Mouse (Mus musculus) cerebellum, adult 8-10 months (tissue): ENCODE data around the gene Kcna1.

Experiments
- DNase-seq: peaks from one replicate; pipeline ENCODE4 v3.0.0; 2022

Kcna1 gene

GRCm38 (mm10) chr6:126597741-126598140 lies 48.4 kb downstream of the Kcna1 start:
- DNase-seq = no peak

DNA sequence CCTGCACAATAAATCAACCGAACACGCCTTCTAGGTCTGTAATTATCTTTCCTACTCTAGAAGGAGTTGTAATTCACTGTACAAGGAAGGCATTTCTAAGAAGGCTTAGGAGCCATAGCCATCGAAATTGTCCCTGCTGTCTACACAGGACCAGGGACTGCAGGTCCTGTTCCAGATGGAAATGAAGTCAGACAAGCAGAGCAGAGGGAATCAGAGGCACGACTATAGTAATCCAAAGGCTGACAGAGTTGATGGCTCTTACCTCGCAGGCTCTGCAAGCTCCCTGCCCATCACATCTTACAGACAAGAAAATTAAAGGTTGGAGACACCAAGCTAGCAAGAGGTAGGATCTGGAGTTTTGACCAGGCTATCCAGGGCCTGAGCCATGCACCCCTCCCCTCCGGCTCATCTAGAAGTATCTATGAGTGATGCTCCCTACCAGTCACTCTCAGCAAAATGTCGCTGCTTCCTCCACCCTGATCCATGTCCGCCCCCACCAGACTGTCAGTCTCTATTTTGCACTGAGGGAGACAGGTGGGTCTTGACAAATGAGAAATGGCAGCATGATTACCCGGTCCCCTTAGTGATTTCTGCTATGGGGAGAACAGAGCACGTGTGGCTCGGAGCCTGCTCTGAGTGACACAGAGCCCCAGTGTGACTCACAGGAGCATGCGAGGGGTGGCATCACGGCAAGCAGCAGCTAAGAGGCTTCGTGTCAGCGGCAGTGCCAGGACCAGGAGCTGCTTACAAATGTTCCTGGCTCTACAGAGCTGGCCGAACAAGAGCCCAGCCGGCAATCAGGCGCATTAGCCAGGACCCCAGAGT lies 50.2 kb downstream of the Kcna1 start:
- no peak for DNase-seq

- DNase-seq = no peak
Observed at GRCm38 (mm10) chr6:126595130-126595529, 51.1 kb downstream of the Kcna1 start.

DNA sequence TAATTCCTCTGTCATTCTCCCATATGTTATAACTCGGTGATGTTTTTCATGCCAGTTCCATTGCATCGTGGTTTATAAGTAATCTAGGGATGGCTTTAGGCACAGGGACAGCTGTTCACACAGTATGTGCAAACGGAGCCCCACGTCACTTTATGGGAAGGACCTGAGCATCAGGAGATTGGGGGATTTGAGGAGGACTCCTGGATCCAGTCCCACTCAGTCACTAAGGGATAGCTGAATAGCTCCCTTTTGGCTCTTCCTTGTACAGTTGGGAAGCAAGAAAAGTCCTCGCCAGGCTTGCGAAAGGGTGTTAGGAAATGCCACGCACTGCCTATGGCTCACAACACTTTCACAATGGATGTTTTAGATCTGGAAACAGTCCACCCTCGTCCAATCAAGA lies 51.8 kb downstream of the Kcna1 start:
- no peak for DNase-seq

DNA sequence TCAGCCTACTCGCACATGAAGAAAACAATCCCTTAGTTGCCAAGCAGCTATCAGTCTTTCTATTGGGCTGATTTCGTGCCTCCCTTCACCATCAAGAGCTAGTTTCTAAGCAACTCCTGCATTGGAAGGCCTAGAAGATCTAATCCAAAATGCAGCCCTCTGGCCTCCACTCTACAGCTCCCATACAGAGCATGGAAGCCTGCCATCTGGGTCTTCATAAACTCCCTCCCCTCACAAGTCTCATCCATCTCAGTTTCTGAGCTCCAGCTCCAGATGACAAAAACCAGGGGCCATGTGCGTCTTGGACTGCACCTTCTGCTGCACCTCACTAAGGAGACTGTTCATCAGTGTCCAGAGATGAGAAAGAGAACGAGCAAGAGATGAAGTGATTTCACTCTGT lies 52.8 kb downstream of the Kcna1 start:
- no peak for DNase-seq
